Mouse (Mus musculus): ENCODE measurements around the gene Abat. TPM values are rescaled to one million over a fixed set of nuclear protein-coding genes. Genes with fewer than 3 reads are reported as not detected.
A peak's percentile ranks its signal among the peaks of the same experiment; 100 is the strongest.

The Abat gene
- polyA plus RNA-seq, 1 experiment from 2014 or later: 60.3 TPM

- H3K27ac ChIP-seq (ENCODE audit: low read depth, low read length): no peak overlapping the region
- ATAC-seq (ENCODE audit: insufficient read depth, low FRiP score, low TSS enrichment) (no peak), DNase-seq (ENCODE audit: low spot score) (no peak)
- no peak overlapping the region for H3K4me3 ChIP-seq (ENCODE audit: low read depth, low read length)
- no peaks in the 10 kb centered on the region for H3K4me1 ChIP-seq (ENCODE audit: control insufficient read depth, insufficient read depth, low read length)
- H3K4me2 ChIP-seq (ENCODE audit: low read depth): no peak overlapping the region
- H3K36me3 ChIP-seq (ENCODE audit: control insufficient read depth, insufficient read depth, low read length): no peaks in the 10 kb centered on the region
- no peaks in the 10 kb centered on the region for H3K27me3 ChIP-seq (ENCODE audit: control insufficient read depth, insufficient read depth, low read length)
- WGBS: 77% methylated on average over 4 of the region's 4 CpGs
- no peak overlapping the region for H3K9ac ChIP-seq (ENCODE audit: low read length)
- no peaks in the 10 kb centered on the region for H3K9me3 ChIP-seq (ENCODE audit: control insufficient read depth, low read length)
Observed at GRCm38 (mm10) chr16:8573041-8573440, 59.8 kb downstream of the Abat start.

- 18% methylated on average over 3 of the region's 3 CpGs for WGBS
- Histone ChIP-seq H3K27ac (ENCODE audit: low read depth, low read length) (no peak overlapping the region), H3K4me3 (ENCODE audit: low read depth, low read length) (no peak overlapping the region), H3K27me3 (ENCODE audit: control insufficient read depth, insufficient read depth, low read length) (no peaks in the 10 kb centered on the region), H3K9ac (ENCODE audit: low read length) (no peak overlapping the region), H3K4me1 (ENCODE audit: control insufficient read depth, insufficient read depth, low read length) (no peaks in the 10 kb centered on the region), H3K4me2 (ENCODE audit: low read depth) (no peak overlapping the region), H3K36me3 (ENCODE audit: control insufficient read depth, insufficient read depth, low read length) (no peaks in the 10 kb centered on the region), H3K9me3 (ENCODE audit: control insufficient read depth, low read length) (no peaks in the 10 kb centered on the region)
- peak; percentile 29 for DNase-seq (ENCODE audit: low spot score)
- ATAC-seq (ENCODE audit: insufficient read depth, low FRiP score, low TSS enrichment): no peak
Observed at GRCm38 (mm10) chr16:8573751-8574150, 60.5 kb downstream of the Abat start.

- Histone ChIP-seq H3K9ac (ENCODE audit: low read length) (no peak overlapping the region), H3K4me2 (ENCODE audit: low read depth) (no peak overlapping the region), H3K36me3 (ENCODE audit: control insufficient read depth, insufficient read depth, low read length) (no peaks in the 10 kb centered on the region), H3K27ac (ENCODE audit: low read depth, low read length) (no peak overlapping the region), H3K4me3 (ENCODE audit: low read depth, low read length) (no peak overlapping the region), H3K4me1 (ENCODE audit: control insufficient read depth, insufficient read depth, low read length) (no peaks in the 10 kb centered on the region), H3K27me3 (ENCODE audit: control insufficient read depth, insufficient read depth, low read length) (no peaks in the 10 kb centered on the region), H3K9me3 (ENCODE audit: control insufficient read depth, low read length) (no peaks in the 10 kb centered on the region)
- ATAC-seq (ENCODE audit: insufficient read depth, low FRiP score, low TSS enrichment) (no peak), DNase-seq (ENCODE audit: low spot score) (no peak)
- WGBS: 84% methylated on average over 11 of the region's 11 CpGs
Observed at GRCm38 (mm10) chr16:8574316-8574715, 61.1 kb downstream of the Abat start.

GRCm38 (mm10) chr16:8576111-8576510 lies 62.9 kb downstream of the Abat start:
- H3K36me3 ChIP-seq (ENCODE audit: control insufficient read depth, insufficient read depth, low read length): no peaks in the 10 kb centered on the region
- no peak overlapping the region for H3K9ac ChIP-seq (ENCODE audit: low read length)
- H3K27me3 ChIP-seq (ENCODE audit: control insufficient read depth, insufficient read depth, low read length): no peaks in the 10 kb centered on the region
- DNase-seq (ENCODE audit: low spot score) (no peak), ATAC-seq (ENCODE audit: insufficient read depth, low FRiP score, low TSS enrichment) (no peak)
- H3K4me3 ChIP-seq (ENCODE audit: low read depth, low read length): no peak overlapping the region
- WGBS: 72% methylated on average over 3 of the region's 3 CpGs
- no peak overlapping the region for H3K27ac ChIP-seq (ENCODE audit: low read depth, low read length)
- no peak overlapping the region for H3K4me2 ChIP-seq (ENCODE audit: low read depth)
- H3K9me3 ChIP-seq (ENCODE audit: control insufficient read depth, low read length): no peaks in the 10 kb centered on the region
- H3K4me1 ChIP-seq (ENCODE audit: control insufficient read depth, insufficient read depth, low read length): no peaks in the 10 kb centered on the region

GRCm38 (mm10) chr16:8576901-8577300 lies 63.7 kb downstream of the Abat start:
- 84% methylated on average over 3 of the region's 3 CpGs for WGBS
- no peaks in the 10 kb centered on the region for H3K27me3 ChIP-seq (ENCODE audit: control insufficient read depth, insufficient read depth, low read length)
- DNase-seq (ENCODE audit: low spot score): no peak

GRCm38 (mm10) chr16:8578326-8578725 lies 65.1 kb downstream of the Abat start:
- Histone ChIP-seq H3K36me3 (ENCODE audit: control insufficient read depth, insufficient read depth, low read length) (peaks cover 4% of the 10 kb centered on the region), H3K27me3 (ENCODE audit: control insufficient read depth, insufficient read depth, low read length) (no peaks in the 10 kb centered on the region), H3K27ac (ENCODE audit: low read depth, low read length) (no peak overlapping the region), H3K9ac (ENCODE audit: low read length) (no peak overlapping the region), H3K4me3 (ENCODE audit: low read depth, low read length) (no peak overlapping the region), H3K9me3 (ENCODE audit: control insufficient read depth, low read length) (peaks cover 3% of the 10 kb centered on the region; the same call in 1 of the 2 replicates), H3K4me1 (ENCODE audit: control insufficient read depth, insufficient read depth, low read length) (no peaks in the 10 kb centered on the region), H3K4me2 (ENCODE audit: low read depth) (no peak overlapping the region)
- DNase-seq (ENCODE audit: low spot score): no peak
- no peak for ATAC-seq (ENCODE audit: insufficient read depth, low FRiP score, low TSS enrichment)
- WGBS: 57% methylated on average over 4 of the region's 4 CpGs

More at GRCm38 (mm10) chr16:8576901-8577300, 63.7 kb downstream of the Abat start:
- ATAC-seq (ENCODE audit: insufficient read depth, low FRiP score, low TSS enrichment): no peak
- Histone ChIP-seq H3K4me2 (ENCODE audit: low read depth) (no peak overlapping the region), H3K4me3 (ENCODE audit: low read depth, low read length) (no peak overlapping the region), H3K9ac (ENCODE audit: low read length) (no peak overlapping the region), H3K36me3 (ENCODE audit: control insufficient read depth, insufficient read depth, low read length) (no peaks in the 10 kb centered on the region), H3K9me3 (ENCODE audit: control insufficient read depth, low read length) (no peaks in the 10 kb centered on the region), H3K27ac (ENCODE audit: low read depth, low read length) (no peak overlapping the region), H3K4me1 (ENCODE audit: control insufficient read depth, insufficient read depth, low read length) (no peaks in the 10 kb centered on the region)

- no peaks in the 10 kb centered on the region for H3K27me3 ChIP-seq (ENCODE audit: control insufficient read depth, insufficient read depth, low read length)
- H3K4me2 ChIP-seq (ENCODE audit: low read depth): no peak overlapping the region
- H3K9me3 ChIP-seq (ENCODE audit: control insufficient read depth, low read length): peaks cover 3% of the 10 kb centered on the region; the same call in 1 of the 2 replicates
- 86% methylated on average over 5 of the region's 5 CpGs for WGBS
- no peak overlapping the region for H3K27ac ChIP-seq (ENCODE audit: low read depth, low read length)
- no peak overlapping the region for H3K4me3 ChIP-seq (ENCODE audit: low read depth, low read length)
- H3K4me1 ChIP-seq (ENCODE audit: control insufficient read depth, insufficient read depth, low read length): no peaks in the 10 kb centered on the region
- no peak for ATAC-seq (ENCODE audit: insufficient read depth, low FRiP score, low TSS enrichment)
- DNase-seq (ENCODE audit: low spot score): no peak
- H3K9ac ChIP-seq (ENCODE audit: low read length): no peak overlapping the region
- peaks cover 4% of the 10 kb centered on the region for H3K36me3 ChIP-seq (ENCODE audit: control insufficient read depth, insufficient read depth, low read length)
Observed at GRCm38 (mm10) chr16:8579546-8579945, 66.3 kb downstream of the Abat start.

- Histone ChIP-seq H3K27me3 (ENCODE audit: control insufficient read depth, insufficient read depth, low read length) (no peaks in the 10 kb centered on the region), H3K27ac (ENCODE audit: low read depth, low read length) (no peak overlapping the region), H3K36me3 (ENCODE audit: control insufficient read depth, insufficient read depth, low read length) (peaks cover 7% of the 10 kb centered on the region), H3K4me2 (ENCODE audit: low read depth) (no peak overlapping the region), H3K4me3 (ENCODE audit: low read depth, low read length) (no peak overlapping the region), H3K9me3 (ENCODE audit: control insufficient read depth, low read length) (peaks cover 3% of the 10 kb centered on the region; the same call in 1 of the 2 replicates), H3K9ac (ENCODE audit: low read length) (no peak overlapping the region), H3K4me1 (ENCODE audit: control insufficient read depth, insufficient read depth, low read length) (no peaks in the 10 kb centered on the region)
- 92% methylated on average over 6 of the region's 6 CpGs for WGBS
- no peak for ATAC-seq (ENCODE audit: insufficient read depth, low FRiP score, low TSS enrichment)
- no peak for DNase-seq (ENCODE audit: low spot score)
Observed at GRCm38 (mm10) chr16:8581661-8582239, 68.5 kb downstream of the Abat start.

GRCm38 (mm10) chr16:8582579-8583295 lies 69.5 kb downstream of the Abat start:
- 94% methylated on average over 5 of the region's 5 CpGs for WGBS
- H3K4me3 ChIP-seq (ENCODE audit: low read depth, low read length): no peak overlapping the region
- H3K4me1 ChIP-seq (ENCODE audit: control insufficient read depth, insufficient read depth, low read length): no peaks in the 10 kb centered on the region
- peaks cover 3% of the 10 kb centered on the region; the same call in 1 of the 2 replicates for H3K9me3 ChIP-seq (ENCODE audit: control insufficient read depth, low read length)
- ATAC-seq (ENCODE audit: insufficient read depth, low FRiP score, low TSS enrichment) (no peak), DNase-seq (ENCODE audit: low spot score) (no peak)
- H3K9ac ChIP-seq (ENCODE audit: low read length): no peak overlapping the region
- H3K36me3 ChIP-seq (ENCODE audit: control insufficient read depth, insufficient read depth, low read length): peaks cover 7% of the 10 kb centered on the region
- H3K27me3 ChIP-seq (ENCODE audit: control insufficient read depth, insufficient read depth, low read length): no peaks in the 10 kb centered on the region
- H3K27ac ChIP-seq (ENCODE audit: low read depth, low read length): no peak overlapping the region
- no peak overlapping the region for H3K4me2 ChIP-seq (ENCODE audit: low read depth)
